Mouse (Mus musculus) gastrocnemius, postnatal 36 days (tissue): Measurements from ENCODE around the gene Dus3l. TPM values are rescaled to one million over a fixed set of nuclear protein-coding genes. Genes with fewer than 3 reads are reported as not detected.

Source experiments
- total RNA-seq, 2 experiments: library from RNA; stranded (reverse); gene quantifications; 2 replicates each; pipeline ENCODE4 v1.2.3; 2021

Dus3l gene
- total RNA-seq, 2 experiments from 2014 or later: 13.4 to 16.1 TPM

Other genes starting within 250 kb of the Dus3l start
- under 1 TPM; 0.27 to 0.74 TPM for gene Gm20219, start 210.4 kb upstream of the Dus3l start, total RNA-seq
- gene Safb2, start 180.2 kb upstream of the Dus3l start, total RNA-seq: 10 to 100 TPM; 29.6 to 34.2 TPM
- gene Safb, start 179.9 kb upstream of the Dus3l start, total RNA-seq: 10 to 100 TPM; 35.9 to 39.7 TPM
- gene 2410015M20Rik, start 155.0 kb upstream of the Dus3l start, total RNA-seq: 100 to 1,000 TPM; 130 to 135 TPM
- gene Rpl36, start 151.3 kb upstream of the Dus3l start, total RNA-seq: 100 to 1,000 TPM; 482 to 579 TPM
- 10 to 100 TPM; 60.6 to 62.6 TPM for gene Lonp1, start 137.9 kb upstream of the Dus3l start, total RNA-seq
- under 1 TPM in 1 of 2 experiments, not detected in 1; 0.15 TPM for gene Catsperd, start 136.6 kb upstream of the Dus3l start, total RNA-seq
- 10 to 100 TPM; 37.0 to 37.1 TPM for gene Ranbp3, start 91.5 kb upstream of the Dus3l start, total RNA-seq
- 100 to 1,000 TPM; 425 to 470 TPM for gene Ndufa11, start 47.0 kb upstream of the Dus3l start, total RNA-seq
- gene Vmac, start 46.7 kb upstream of the Dus3l start, total RNA-seq: 1 to 10 TPM; 3.3 to 3.4 TPM
- 1 to 10 TPM; 4.1 to 5.0 TPM for gene Nrtn, start 7.2 kb upstream of the Dus3l start, total RNA-seq
- gene Prr22, start 5.5 kb downstream of the Dus3l start, total RNA-seq: under 1 TPM in 1 of 2 experiments, not detected in 1; 0.12 TPM
- gene Rfx2, start 66.3 kb downstream of the Dus3l start, total RNA-seq: 1 to 10 TPM; 1.8 to 2.5 TPM
- not detected for gene Acsbg2, start 109.7 kb downstream of the Dus3l start, total RNA-seq
- gene 1700061G19Rik, start 110.7 kb downstream of the Dus3l start, total RNA-seq: not detected
- 10 to 100 TPM; 16.6 to 17.6 TPM for gene Mllt1, start 170.7 kb downstream of the Dus3l start, total RNA-seq
- not detected for gene Acer1, start 217.4 kb downstream of the Dus3l start, total RNA-seq
- gene Clpp, start 225.5 kb downstream of the Dus3l start, total RNA-seq: 10 to 100 TPM; 28.7 to 33.4 TPM
- gene Alkbh7, start 232.6 kb downstream of the Dus3l start, total RNA-seq: 10 to 100 TPM; 21.6 to 22.7 TPM
- not detected for gene Pspn, start 235.3 kb downstream of the Dus3l start, total RNA-seq
- 10 to 100 TPM; 15.1 to 16.8 TPM for gene Gtf2f1, start 246.5 kb downstream of the Dus3l start, total RNA-seq
- gene Gm17949, start 246.7 kb downstream of the Dus3l start, total RNA-seq: not detected